Mouse (Mus musculus) thymus, adult 2 months (tissue): Measurements from ENCODE around the gene Gpr156.
A peak's percentile ranks its signal among the peaks of the same experiment; 100 is the strongest.

Source experiments
- CTCF ChIP-seq: fragments of 200-500 bp; IDR thresholded peaks from 2 replicates; pipeline ENCODE4 v1.5.1; 2012; ENCODE audit warnings: mild to moderate bottlenecking, control low read depth, low read length, moderate library complexity, borderline replicate concordance; ENCODE audit not compliant: control insufficient read depth, poor library complexity, insufficient read depth; ENCODE audit errors: extremely low read depth
- POLR2A ChIP-seq: fragments of 200-500 bp; IDR thresholded peaks from 2 replicates; pipeline ENCODE4 v1.6.1; 2012; ENCODE audit warnings: mild to moderate bottlenecking, low read length, control low read depth, moderate library complexity; ENCODE audit not compliant: control insufficient read depth, poor library complexity, insufficient read depth; ENCODE audit errors: extremely low read depth

- TF ChIP-seq CTCF (0 out of 2 replicates have a peak, but pooled peaks have one; percentile 23), POLR2A (no peak)
Observed at GRCm38 (mm10) chr16:37868506-37869469, 47.5 kb upstream of the Gpr156 start.
